Mouse (Mus musculus) adrenal gland, adult 8-10 months (tissue): ENCODE data around the gene Ubb. TPM values are rescaled to one million over a fixed set of nuclear protein-coding genes. Genes with fewer than 3 reads are reported as not detected.

Experiments
- DNase-seq: peaks from one replicate; pipeline ENCODE4 v3.0.0; 2022
- total RNA-seq, 4 experiments: library from RNA; stranded (reverse); gene quantifications; 2 replicates each; pipeline ENCODE4 v1.2.4; 2022

The Ubb gene
- total RNA-seq, 4 experiments from 2014 or later: 1,433 to 1,769 (median 1,540) TPM

- no peak for DNase-seq
Measured at GRCm38 (mm10) chr11:62584671-62585206, 33.8 kb downstream of the Ubb start.

- no peak for DNase-seq
Measured at GRCm38 (mm10) chr11:62587034-62587433, 36.1 kb downstream of the Ubb start.

- no peak for DNase-seq
Measured at GRCm38 (mm10) chr11:62589391-62589790, 38.4 kb downstream of the Ubb start.

- no peak for DNase-seq
Measured at GRCm38 (mm10) chr11:62591026-62591425, 40.1 kb downstream of the Ubb start.

- DNase-seq: no peak
Measured at GRCm38 (mm10) chr11:62591904-62592575, 41.1 kb downstream of the Ubb start.

- no peak for DNase-seq
Measured at GRCm38 (mm10) chr11:62598571-62598970, 47.6 kb downstream of the Ubb start.

- no peak for DNase-seq
Measured at GRCm38 (mm10) chr11:62601732-62602618, 51.0 kb downstream of the Ubb start.

Other genes starting within 250 kb of the Ubb start
- gene Pigl, start 92.7 kb upstream of the Ubb start, total RNA-seq: 10 to 100 TPM; 10.2 to 10.9 (median 10.7) TPM
- gene Ncor1, start 92.6 kb upstream of the Ubb start, total RNA-seq: 100 to 1,000 TPM; 177 to 269 (median 227) TPM
- 10 to 100 TPM; 31.1 to 42.2 (median 39.0) TPM for gene Cenpv, start 11.9 kb upstream of the Ubb start, total RNA-seq
- 1 to 10 TPM; 3.6 to 7.2 (median 4.9) TPM for gene Trpv2, start 23.3 kb downstream of the Ubb start, total RNA-seq
- gene Lrrc75a, start 97.4 kb downstream of the Ubb start, total RNA-seq: 10 to 100 TPM; 30.3 to 54.2 (median 37.9) TPM
- gene Mmgt2, start 97.5 kb downstream of the Ubb start, total RNA-seq: 10 to 100 TPM; 39.9 to 60.5 (median 52.3) TPM
- gene Zfp287, start 180.7 kb downstream of the Ubb start, total RNA-seq: 1 to 10 TPM; 4.5 to 9.8 (median 6.8) TPM
- gene Gm10428, start 201.9 kb downstream of the Ubb start, total RNA-seq: not detected
- 1 to 10 TPM; 2.9 to 4.8 (median 4.3) TPM for gene Zfp286, start 238.3 kb downstream of the Ubb start, total RNA-seq